Mouse (Mus musculus) kidney, adult 11 months (tissue): ENCODE results near the gene Zcchc14.
"Not testable (repeated sequence)": the region's sequence is repeated elsewhere in the genome, so short reads cannot be mapped to it uniquely, and the experiment has no call there.

Experiments
- DNase-seq: peaks from one replicate; pipeline ENCODE4 v3.0.0; 2022

The Zcchc14 gene

DNA sequence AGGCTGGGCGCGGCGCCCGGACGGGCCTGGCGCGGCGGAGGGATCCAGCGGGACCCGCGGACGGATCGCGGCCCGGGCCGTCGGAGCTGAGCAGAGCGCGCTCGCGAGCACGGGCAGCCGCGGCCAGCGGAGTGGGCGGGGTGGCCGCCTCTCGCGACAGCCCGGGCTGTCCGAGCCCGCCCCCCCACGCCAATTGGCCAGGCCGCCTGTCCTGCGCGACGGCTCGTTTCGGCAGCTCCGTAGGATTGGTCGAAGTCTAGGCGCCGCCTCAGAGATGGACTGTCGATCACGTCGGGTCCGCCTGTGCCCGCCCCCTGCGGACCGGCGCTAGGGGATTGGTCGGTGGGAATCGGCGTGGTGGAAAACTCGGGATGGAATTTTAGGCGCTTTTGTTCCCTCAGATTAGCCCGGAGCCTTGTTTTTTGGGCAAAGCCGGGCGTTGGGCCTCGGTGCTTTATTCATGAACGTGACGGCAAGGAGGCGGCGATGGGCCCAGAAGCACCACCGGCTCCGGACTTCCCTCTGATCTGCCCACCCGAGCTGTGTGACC is at the start of gene Zcchc14:
TSS of gene Zcchc14 (minus strand) at position 128 of the 550 bp plus-strand sequence.
- DNase-seq, result peak; percentile 99

DNA sequence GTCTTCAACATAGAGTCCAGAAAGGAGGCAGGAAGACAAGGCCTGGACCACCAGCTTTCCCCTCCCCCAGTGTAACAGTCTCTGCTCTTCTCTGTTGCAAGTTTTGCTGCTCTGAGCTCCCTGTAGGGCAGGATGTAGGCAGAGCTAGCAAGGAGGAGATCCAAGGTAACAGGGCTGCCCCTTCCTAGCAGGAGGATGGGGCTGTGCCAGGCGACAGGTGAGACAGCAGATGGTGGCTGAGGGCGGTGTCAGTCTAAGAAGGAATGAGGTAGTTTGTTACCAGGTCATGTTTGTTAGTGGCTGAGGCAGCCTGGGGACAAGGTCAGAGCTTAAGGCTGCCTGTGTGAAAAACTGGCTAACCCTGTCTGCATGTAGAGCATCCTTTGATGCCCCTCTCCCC is 47.2 kb upstream of the Zcchc14 start:
- DNase-seq, result no peak

DNA sequence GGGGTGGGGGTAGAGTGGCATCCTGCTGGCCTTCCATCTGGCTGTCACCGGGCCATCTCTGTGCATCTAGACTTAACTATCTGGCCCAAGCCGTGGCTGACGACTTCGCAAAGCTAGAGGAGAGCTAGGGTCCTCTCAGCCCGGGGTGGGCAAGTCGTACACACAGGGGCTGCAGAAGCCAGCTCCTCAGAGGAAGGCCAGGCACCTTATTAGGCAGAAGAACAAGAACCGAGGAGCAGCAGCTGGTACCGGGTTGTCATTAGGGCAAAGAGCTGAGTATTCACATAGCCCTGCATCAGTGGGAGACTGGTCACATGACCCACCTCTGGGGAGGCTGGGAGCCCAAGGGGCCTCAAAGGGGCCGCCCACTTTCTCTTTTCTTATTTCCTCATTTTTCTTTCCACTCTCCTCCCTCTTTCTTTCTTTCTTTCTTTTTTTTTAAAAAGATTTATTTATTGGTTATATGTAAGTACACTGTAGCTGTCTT is 46.0 kb upstream of the Zcchc14 start:
- DNase-seq, result no peak

DNA sequence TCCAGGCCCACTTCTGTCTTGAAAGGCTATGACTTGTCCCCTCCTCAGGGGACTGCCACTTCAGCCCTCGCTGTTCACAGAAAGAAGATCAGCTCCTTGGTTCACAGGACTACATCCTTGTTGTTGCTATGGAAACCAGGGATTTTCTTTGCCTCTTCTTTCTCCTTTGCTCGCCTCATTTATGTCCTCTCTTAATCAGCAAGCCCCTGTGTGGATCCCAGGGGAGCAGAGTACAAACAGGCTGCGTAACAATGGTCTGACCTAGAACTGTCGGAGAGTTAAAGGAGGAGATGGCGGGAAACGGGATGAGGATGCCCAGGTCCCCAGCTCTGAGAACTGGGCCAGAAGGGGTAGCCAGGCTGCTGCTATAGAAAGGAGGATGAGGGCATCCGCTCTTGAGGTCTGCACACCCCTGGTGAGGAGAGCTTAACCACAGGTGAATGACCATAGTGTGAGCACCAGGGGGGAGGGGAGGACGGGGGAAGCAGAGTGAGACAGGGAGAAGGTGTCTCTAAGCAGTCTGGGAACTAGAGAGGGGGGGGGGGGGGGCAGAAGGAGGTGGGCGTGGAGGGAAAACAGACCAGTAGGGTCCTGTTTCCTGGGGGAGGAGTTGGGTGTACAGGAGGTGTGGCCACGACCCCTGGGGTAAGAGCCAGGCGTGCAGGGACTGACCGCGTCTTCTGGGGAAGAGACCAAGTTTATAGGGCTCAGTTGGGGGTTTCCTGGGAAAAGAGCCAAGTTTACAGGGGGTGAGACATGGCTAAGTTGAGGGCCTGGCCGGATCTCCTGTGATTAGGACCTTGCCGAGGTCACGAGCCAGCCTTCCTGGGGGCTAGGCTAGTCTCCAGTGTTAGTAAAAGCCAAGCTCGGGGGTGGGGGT is 45.3 kb upstream of the Zcchc14 start:
- no peak for DNase-seq

DNA sequence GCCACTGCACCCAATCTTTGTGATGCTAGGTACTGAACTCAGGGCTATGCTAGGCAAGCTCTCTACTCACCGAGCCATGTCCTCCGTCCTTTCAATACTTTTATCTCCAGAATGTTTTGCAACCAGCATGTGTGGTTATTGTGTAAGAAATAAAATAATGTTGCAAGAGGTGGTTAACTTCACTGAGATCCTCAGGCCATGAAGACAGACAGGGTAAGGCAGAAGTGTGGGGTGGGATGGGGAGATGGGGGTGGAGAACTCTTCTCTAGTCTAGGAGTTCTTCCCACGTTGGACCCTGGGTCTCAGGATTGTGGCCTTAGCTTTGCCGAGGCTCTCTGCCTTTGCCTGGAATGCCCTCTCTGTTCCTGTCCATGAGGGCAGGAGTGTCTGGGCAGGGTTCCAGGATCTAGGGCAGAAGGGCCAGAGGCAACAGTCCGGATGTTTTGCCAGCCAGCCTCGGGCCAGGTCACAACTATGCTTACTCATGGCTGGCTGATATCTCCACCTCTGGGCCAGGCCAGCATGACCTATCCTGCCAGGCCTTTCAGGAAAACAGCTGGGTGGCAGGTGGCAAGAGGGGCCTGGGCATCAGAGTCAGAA is 43.0 kb upstream of the Zcchc14 start:
- DNase-seq, result peak; percentile 91

DNA sequence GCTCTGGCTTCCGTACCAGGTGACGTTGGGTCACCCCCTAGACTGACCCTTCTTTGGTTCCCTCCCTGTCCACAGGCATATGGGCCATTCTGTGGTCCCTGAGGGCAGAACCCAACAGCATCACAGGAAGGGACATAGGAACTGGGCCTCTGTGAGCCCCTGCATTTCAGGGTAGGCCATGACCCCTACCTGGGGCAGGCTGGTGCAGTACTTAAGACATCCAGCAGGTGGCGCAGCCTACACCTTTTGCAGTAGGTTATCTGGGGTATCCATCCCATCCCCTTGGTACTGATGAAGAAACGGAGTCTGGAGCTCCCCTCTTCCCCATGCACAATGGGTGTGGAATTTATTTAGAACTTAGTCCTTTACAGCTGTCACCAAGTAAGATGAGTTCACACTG is 41.8 kb upstream of the Zcchc14 start:
- DNase-seq, result peak; percentile 27

DNA sequence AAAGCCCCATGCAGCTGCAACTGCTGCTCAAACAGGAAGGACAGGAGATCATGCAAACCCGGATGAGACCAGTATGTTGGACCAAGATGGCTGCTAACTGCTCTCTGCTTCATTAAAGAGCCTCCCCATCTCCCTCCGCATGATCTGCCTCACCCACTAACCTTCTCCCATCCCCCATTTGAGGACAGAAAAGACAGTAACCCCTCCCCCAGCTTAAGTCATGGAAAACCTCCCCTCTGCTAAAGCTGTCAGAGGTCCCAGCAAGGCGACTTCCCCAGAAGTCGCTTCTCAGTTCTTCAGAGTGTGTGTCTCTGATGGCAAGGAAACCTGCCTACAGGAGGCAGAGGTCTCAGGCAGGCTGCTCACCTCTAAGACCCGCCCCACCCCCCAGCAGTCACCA is 35.8 kb upstream of the Zcchc14 start:
- DNase-seq, result no peak

DNA sequence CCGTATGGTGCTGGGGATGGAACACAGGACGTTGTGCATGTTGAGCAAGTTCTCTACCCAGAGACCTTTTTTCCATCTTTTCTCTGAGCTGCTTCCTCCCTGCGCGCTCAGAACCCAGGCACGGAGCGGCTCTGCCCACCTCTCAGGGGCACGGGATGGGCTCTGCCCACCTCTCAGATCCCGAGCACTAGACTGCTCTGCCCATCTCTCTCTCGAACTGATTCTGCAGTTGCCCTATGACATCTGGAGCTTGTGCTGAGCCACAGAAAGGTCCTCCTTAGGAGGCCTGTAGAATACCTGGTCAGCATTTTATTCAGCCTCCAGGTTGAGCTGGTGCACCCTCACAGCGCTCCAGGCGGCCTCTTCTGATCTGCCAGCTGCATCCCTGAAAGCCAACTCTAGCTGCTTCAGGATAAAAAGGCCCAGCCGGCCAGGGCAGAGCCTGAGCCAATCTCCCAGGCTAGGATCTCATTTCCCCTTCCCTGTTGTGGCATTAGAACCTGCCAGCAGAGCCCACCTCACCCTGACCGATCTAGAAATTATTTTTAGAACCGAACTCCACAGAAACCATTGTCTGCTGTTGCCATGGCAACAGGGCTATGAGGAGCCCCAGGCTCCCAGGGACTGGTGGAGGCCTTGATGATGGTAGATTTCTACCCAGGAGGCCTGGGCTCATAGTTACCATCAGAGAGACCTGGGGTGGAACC is 34.9 kb upstream of the Zcchc14 start:
- no peak for DNase-seq

DNA sequence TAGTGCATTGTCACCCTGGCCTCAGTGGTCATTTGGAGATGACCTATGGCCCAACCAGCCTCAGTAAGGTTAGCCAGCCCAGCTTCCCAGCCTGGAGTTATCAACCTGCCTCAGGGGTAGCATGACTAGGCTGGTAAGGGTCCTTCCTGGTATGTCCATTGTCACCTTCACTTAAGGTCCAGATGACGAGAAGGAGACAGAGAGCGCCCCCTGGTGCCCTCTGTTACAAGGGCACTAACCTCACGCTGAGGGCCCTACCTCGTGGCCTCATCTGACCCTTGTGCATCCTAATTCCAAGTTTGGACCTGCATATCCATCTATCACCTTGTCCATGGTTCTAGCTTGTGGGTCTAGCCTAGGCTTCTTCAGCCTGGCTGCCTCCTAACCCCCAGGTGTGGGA is 32.7 kb upstream of the Zcchc14 start:
- DNase-seq, result peak; percentile 53

DNA sequence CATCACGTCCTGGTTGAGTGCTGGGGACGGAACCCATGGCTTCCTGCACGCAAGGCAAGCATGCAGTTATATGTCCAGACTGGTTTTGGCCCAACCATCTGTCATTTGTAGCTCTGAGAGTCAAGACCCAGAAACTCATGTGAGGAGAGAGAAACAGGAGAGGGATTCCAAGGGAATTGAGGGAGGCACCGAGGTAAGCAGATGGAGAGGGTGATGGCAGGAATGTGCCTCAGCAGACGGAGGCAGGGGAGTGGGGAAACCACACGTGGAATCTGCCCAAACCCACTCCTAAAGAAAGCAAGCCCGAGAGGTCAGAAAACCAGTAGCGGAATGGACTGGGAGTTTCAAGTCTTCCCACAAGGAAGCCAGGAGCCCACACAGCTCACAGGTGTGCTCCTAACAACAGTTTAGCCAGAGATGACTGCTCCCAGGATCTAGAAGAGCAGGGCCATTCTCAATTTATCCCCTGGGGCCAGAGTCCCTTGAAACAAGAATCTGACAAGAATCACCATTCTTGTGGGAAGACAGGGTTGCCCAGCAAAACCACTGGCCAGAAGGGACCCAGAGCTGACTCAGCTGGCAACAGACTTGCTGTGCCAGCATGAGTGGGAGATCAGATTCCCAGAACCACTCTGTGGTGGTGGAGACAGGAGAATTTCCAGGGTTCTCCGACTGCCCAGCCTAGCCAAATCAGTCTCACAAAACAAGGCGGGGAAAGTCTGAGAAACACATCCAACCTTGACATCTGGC is 30.6 kb upstream of the Zcchc14 start:
- no peak for DNase-seq

DNA sequence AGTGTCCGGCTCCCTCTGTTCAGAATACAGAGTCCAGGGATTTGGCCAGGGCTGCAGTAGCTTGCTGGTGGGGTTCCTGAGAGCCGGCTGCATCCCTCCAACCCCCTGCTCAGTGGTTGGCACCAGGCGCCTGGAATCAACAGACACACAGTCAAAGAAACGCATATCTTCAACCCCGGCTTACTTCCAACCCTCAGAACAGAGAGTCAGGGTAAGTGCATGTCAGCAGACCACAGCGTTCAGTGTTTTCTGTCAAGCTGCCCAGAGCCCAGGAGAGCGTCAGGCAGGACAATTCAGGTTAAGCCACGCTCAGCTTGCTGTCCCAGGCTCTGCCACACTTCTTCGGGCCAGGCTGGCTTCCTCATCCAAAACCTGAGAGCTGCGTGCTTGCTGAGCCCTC is 28.8 kb upstream of the Zcchc14 start:
- DNase-seq, result no peak

DNA sequence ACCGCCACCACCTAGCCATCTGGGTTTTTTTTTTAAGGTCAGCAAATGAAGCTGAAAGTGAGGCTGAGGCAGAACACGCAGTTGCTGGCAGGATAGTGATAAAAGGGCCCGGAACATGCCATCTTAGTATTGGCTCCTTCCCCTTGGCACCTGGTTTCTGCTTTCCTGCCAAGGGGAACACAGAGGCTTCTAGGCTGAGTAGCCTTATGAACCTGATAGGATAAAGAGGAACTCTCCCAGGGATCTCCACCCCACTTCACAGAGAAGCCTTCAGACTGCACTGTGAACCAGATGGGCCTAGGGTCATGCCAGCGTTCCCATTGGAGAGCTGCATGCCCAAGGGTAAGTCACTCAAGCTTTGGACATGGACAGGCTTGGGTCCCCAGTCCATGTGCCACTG is 28.2 kb upstream of the Zcchc14 start:
- DNase-seq, result no peak

DNA sequence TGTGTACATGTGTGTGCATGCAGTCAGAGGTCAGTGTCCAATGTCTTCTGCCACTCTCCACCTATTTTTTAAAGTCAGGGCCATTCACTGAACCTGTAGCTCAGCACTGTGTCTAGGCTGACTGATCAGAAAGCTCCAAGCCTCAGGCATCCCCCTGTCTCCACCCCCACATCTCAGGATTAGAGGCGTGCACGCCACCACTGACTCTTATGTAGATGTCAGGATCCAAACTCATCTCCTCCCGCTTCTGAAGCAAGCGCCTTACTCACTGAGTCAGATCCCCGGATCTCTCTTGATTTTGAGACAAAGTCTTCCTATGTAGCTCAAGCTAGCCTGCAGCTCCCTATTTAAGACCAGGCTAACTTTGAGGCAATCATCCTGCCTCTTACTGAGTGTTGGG is 26.0 kb upstream of the Zcchc14 start:
- no peak for DNase-seq

DNA sequence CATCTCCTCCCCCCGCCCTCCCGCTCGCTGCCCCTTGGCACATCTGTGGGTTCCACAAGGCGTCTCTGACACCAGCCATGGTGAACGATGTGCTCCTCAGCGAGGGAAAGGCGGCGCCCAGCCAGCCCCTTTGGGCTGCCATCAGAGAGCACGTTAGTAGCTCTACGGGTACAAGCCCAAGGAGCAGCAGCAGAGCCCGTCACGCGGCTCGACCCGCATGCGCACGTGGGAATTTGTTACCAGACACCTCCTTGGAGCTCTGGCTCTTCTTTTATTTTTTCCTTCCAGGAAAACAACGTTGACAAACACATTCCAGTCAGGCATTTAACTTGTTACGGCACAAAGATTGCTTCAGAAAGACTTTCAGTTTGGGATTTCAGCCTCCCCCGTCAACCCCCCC is 23.0 kb upstream of the Zcchc14 start:
- DNase-seq, result peak; percentile 82

DNA sequence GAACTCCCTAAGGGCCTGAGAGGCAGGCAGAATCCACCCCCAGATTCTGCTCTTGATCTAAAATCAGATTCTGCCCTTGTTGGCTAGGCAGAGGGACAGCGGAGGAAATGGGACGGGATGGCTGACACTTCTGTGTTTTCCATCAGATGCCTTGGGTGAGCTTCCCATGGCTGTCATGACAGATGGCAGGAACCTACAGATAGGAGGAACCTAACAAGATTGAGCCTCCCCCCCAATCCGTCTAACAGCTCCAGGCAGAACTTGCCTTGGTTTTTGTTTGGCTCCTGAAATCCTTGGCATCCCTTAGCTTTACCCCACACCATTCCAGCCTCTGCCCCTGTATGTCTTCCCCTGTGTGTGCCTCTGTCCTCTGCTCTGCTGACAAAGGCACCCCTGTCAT is 22.5 kb upstream of the Zcchc14 start:
- DNase-seq, result no peak

DNA sequence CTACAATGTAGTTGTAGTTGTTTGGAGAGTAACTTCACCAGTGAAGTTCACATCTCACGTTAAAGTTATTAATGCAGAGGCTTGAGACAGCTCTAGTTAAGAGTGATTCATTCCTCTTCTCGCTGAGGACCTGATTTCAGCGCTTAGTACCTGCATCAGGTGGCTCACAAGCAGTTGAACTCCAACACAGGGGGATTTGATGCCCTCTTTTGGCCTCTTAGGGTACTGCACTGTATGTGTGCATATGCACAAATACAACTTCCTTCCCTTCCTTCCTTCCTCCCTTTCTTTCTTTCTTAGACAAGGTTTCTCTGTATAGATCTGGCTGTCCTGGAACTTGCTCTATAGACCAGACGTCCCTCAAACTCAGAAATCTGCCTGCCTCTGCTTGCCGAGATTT is 21.8 kb upstream of the Zcchc14 start:
- DNase-seq, result no peak

DNA sequence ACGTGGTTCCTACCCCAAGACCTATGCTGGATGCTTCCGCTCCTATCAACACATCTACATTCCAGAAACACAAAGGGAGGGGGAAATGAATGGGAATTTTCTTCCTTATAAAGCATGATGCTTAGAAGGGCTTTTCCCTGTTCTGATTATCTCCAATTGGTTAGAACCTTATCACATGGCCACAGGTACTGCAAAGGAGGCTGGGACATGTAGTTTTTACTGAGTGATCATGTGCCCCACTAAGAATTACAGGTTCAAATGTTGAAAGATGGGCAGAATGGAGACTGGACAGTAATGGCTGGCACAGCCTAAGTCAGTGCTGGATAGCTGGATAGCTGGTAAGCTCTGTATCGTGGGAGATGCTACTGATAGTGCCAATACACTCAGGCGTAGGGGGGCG is 21.2 kb upstream of the Zcchc14 start:
- no peak for DNase-seq

DNA sequence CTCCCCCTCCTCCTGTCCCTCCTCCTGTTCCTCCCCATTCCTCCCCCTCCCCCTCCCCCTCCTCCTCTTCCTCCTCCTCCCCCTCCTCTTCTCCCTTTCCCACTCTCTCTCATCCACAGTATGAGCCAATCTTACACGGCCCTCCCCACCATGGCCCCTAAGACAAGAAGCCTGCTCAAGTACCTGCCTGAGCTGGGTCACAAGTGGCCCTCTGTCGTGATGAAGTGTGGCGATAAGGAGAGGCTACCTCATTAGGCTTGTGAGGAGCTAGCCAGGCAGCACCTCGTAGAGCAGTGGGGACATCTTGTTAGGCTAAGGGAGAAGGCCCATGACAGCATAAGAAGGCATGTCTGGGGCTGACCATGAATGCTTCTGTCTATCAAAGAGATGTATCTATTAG is 20.5 kb upstream of the Zcchc14 start:
- no peak for DNase-seq

DNA sequence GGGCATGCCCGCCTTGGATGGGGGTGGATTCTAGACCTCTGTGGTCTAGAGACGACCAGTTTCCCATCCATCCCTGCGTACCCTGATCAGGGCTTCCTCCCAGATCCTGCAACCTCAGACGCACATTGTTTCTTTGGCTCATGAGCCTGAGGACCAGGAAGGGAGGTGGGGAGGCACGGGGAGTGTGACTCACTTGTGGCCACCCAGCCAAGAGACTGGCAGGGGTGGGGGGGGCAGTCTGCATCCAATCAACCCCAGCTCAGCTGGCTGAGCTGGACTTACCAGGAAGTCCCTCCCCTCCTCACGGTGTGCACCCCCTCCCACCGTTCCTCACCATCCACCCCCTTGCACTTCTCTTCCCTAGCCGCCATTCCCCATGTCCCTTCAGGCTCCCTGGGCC is 16.5 kb upstream of the Zcchc14 start:
- no peak for DNase-seq

DNA sequence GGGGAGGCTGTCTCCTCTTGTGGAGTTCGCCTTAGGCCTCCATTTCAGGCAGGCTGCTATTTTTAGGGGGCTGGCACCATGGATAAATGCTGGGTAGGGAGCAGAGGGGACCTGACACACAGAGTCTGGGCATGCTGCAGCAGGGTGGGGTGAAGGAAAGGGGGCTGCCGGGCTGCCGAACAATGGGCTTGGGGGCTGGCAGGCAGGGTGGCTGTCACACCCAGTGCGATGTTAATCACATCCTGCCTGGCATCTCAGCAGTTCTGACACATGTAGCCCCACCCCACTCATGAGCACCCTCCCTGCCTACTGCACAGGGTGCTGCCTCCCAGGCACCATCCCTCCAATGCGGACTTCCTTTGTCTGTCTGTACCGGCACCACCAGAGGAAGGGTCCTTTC is 15.9 kb upstream of the Zcchc14 start:
- DNase-seq, result no peak

DNA sequence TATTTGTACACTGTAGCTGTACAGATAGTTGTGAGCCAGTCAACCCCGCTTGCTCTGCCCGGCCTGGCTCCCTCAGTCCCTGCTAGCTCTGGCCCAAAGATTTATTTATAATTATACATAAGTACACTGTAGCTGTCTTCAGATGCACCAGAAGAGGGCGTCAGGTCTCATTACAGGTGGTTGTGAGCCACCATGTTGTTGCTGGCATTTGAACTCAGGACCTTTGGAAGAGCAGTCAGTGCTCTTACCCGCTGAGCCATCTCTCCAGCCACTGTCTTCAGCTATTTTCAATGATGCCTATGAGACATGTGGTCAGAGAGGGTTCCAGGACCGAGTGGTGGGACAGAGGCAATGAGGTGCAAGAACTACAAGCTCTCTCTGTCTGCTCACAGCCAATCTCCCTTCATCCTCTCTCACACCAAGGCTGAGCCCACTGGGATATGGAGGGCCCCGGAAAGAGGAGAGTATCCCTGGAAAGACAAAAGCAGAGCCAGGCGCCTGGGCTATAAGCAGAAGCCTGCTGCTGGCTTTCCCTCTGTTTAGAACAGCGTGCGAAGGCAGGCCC is 15.3 kb upstream of the Zcchc14 start:
- DNase-seq, result not testable (repeated sequence)

DNA sequence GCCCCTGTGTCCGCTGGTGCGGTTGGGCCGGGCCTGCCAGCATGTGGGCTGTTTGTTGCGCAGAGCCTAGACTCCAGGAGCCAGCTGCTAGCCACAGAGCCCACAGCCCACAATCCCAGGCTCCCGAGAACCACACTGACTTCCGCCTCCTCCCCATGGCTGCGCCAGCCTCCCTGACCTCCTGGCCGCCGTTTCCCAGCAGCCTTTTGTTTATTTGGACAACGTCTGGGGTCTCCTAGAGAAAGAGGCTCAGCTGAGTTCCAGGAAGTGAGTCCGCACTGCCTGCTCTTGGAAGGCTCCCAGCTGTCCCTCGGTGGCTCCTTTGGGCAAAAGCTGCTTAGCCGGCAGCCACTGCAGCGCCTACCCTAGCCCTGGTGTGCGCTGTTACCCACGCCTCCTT is 12.6 kb upstream of the Zcchc14 start:
- DNase-seq, result peak; percentile 79
